Mouse (Mus musculus): ENCODE results near the gene Jmjd8.
A peak's percentile ranks its signal among the peaks of the same experiment; 100 is the strongest.

Jmjd8 gene

GRCm38 (mm10) chr17:25808789-25809605, 19.7 kb upstream of the Jmjd8 start, which contains the start of gene Fbxl16:
Fbxl16 (plus strand) TSS chr17:25809085.
- peak; percentile 71 for DNase-seq (ENCODE audit: low spot score)

DNA sequence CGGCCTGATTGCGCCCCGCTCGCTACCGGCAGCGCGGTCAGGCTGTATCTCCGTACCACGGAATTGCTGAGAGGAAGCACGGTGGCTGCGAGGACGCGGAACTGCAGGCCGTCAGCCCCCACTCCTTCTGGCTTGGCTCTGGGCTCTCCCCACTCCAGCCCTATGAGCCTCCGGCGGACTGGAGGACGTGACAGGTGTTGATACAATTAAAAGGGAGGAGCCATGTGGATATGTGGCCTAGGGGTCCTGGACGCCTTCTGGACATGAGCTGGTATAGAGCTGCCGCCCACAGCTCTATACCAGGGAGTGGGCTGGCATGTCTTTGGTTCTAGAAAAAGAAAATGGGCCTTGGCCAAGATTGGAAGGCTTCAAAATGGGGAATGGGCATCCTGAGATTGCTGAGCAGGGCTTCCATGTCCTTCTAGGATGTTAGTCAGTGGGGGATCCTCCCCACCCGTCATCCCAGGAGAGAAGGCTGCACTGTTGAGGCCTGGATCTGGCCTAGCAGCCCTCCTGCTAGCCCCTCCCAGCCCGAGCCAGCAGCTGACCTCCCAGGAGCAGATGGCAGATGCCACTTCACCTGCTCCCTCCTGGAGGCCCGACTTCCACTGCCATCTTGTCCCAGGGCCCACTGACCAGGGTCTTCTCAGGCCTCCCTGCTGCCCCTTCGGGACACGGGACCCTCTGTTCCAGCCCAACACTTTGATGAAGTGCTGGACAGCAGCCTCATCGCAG, 18.9 kb upstream of the Jmjd8 start:
- no peak for DNase-seq (ENCODE audit: low spot score)

- DNase-seq (ENCODE audit: low spot score): no peak
Measured at GRCm38 (mm10) chr17:25810890-25811289, 17.8 kb upstream of the Jmjd8 start.

DNA sequence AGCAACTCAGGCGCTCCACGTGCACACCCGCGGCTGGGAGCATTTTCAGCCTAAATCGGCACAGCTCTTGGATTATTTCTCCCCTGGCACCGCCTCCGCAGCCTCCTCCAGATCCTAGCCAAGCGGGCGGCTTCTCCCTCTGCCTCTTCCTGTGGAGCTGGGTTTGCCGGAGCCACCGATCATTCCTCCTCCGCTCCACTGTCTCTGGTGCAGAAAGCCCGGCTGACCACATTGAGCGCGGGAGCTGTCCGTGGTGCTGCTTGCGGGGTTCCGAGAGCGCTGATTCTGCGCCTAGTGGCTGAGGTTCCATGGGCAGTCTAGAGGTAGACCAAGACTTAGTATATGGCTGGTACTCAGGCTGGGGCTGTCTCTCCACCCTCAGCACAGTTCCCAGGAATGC, 15.2 kb upstream of the Jmjd8 start:
- DNase-seq (ENCODE audit: low spot score): peak; percentile 89

- DNase-seq (ENCODE audit: low spot score): no peak
Measured at GRCm38 (mm10) chr17:25817662-25818061, 11.0 kb upstream of the Jmjd8 start.

DNA sequence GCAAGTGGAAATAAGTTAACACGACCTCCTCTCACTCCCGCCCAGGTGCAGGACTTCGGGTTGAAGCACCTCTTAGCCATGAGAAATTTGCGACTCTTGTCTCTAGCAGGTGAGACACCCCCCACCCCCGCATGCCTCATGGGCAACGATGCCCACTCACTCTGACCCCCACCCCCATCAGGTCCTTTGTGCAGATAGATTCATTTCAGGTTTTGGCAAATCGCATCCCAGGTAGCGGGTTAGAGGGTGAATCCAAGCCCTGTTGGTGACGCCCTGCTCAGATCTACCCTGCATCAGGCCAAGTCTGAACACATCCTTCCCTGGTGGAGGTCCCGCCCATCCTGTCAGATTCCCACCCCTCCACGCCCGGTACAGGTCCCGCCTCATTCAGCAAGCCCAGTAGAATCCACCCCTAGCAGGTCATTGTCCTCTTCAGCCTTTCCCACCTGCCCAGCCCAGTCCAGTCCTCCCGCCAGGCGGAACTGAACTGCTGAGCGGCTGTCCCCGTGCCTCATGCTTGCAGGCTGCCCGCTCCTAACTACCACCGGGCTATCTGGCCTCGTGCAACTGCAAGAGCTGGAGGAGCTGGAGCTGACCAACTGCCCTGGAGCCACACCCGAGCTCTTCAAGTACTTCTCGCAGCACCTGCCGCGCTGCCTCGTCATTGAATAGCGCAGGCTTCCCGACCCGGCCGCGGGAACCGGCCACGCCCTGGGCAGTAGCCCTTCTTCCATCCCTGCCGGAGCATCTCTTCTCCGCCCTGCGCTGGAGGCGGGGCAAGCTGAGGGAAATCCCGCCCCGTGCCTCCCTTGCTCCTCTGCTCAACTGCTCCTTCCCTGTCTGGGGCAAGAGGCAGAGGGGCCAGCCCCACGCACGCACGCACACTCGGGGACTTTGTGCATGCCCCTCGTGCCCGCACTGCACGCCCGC, 9.6 kb upstream of the Jmjd8 start:
- no peak for DNase-seq (ENCODE audit: low spot score)

- peak; percentile 64 for DNase-seq (ENCODE audit: low spot score)
Measured at GRCm38 (mm10) chr17:25823452-25823851, 5.2 kb upstream of the Jmjd8 start, which contains the start of gene Wdr24. Wdr24 (plus strand) TSS chr17:25823627.

DNA sequence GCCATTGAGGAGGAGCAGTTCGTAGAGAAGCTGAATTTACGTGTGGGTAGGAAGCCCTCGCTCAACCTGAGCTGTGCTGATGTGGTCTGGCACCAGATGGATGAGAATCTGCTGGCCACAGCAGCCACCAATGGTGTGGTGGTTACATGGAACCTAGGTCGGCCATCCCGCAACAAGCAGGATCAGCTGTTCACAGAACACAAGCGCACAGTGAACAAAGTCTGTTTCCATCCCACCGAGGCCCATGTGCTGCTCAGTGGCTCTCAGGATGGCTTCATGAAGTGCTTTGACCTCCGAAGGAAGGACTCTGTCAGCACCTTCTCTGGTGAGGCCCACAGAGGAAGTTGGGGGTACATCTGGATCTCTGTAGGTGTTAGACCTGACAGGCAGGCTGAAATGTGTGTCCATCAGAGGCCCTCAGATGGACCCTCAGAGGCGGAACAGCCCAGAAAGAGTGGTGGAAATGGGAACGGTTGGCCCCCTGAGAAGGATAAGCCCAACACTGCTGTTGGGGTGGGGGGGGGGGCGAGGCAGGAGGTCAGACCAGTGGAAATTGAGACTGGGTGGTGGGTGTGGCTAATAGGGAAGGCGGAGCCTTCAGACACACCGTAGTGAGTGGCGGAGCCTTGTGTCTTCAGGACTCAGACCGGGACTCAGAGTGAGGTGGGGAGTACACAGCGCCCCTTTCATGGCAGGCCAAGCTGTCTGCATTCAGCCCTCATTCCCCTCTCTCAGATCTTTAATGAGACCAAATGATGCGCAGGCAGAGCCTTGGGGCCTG, 4.1 kb upstream of the Jmjd8 start:
- DNase-seq (ENCODE audit: low spot score): no peak

- no peak for DNase-seq (ENCODE audit: low spot score)
Measured at GRCm38 (mm10) chr17:25825311-25825710, 3.4 kb upstream of the Jmjd8 start.

- DNase-seq (ENCODE audit: low spot score): no peak
Measured at GRCm38 (mm10) chr17:25825984-25826570, 2.6 kb upstream of the Jmjd8 start.

DNA sequence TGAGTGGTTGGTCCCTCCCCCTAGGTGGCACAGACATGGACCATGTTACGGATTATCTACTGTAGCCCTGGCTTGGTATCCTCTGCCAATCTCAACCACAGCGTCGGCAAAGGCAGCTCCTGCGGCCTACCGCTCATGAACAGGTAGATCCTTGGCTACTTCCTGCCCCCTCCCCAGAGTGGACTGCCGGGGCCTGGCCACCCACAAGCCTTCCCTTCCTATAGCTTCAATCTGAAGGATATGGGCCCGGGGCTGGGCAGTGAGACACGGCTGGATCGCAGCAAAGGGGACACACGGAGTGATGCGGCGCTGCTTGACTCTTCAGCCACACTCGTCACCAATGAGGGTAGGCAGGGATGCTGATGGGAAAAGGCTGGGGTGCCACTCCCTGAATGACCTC, 1.7 kb upstream of the Jmjd8 start:
- no peak for DNase-seq (ENCODE audit: low spot score)

- DNase-seq (ENCODE audit: low spot score): no peak
Measured at GRCm38 (mm10) chr17:25827546-25828222, 983 bp upstream of the Jmjd8 start.

- no peak for DNase-seq (ENCODE audit: low spot score)
Measured at GRCm38 (mm10) chr17:25828223-25828594, 458 bp upstream of the Jmjd8 start.

- DNase-seq (ENCODE audit: low spot score): no peak
Measured at GRCm38 (mm10) chr17:25829558-25830017, 921 bp downstream of the Jmjd8 start.

GRCm38 (mm10) chr17:25830200-25830753, 1.6 kb downstream of the Jmjd8 start:
- no peak for DNase-seq (ENCODE audit: low spot score)

GRCm38 (mm10) chr17:25830806-25831431, 2.3 kb downstream of the Jmjd8 start:
- DNase-seq (ENCODE audit: low spot score): no peak

- peak; percentile 48 for DNase-seq (ENCODE audit: low spot score)
Measured at GRCm38 (mm10) chr17:25831451-25832281, 3.0 kb downstream of the Jmjd8 start.

Data from ovary, postnatal 36 days (tissue).